Mouse (Mus musculus): ENCODE data around the gene Rfx3.

DNA sequence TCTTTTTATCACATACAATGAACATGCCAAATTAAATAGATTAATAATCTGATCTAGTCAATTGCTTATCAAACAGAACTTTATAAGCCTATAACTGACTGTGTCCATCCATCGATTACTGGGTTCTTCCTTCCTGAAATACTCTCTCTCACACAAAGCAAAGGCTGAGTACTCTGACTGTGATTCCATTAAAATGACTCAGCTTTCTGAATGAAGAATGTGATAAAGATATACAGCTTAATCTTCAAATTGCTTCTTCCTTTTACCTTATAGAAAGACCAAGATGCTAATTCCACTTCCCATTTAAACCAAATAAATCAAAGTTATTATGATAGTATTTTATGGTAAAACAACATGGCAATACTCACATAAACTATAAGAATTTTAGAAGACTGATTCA, 105.8 kb downstream of the Rfx3 start:
- no peak for TF ChIP-seq MAFK (IDR thresholded peaks at IDR 0.05; ENCODE audit: insufficient replicate concordance, low read length)
- TF ChIP-seq POLR2A (IDR thresholded peaks at IDR 0.05; ENCODE audit: low read depth, low read length) = no peak

Measured in CH12.LX (cell line).